Mouse (Mus musculus): ENCODE results near the gene Slit3. TPM values are rescaled to one million over a fixed set of nuclear protein-coding genes. Genes with fewer than 3 reads are reported as not detected.

Slit3 gene
- polyA plus RNA-seq, 1 experiment from 2014 or later, result 24.1 TPM

GRCm38 (mm10) chr11:35350968-35351367 is 229.9 kb downstream of the Slit3 start:
- ATAC-seq (ENCODE audit: low read depth) (no peak), DNase-seq (ENCODE audit: low spot score) (no peak)
- WGBS, result 21% methylated on average over 4 of the region's 4 CpGs
- Histone ChIP-seq H3K9ac (ENCODE audit: low read depth, low read length) (no peak overlapping the region), H3K9me3 (ENCODE audit: control insufficient read depth, low read length) (no peaks in the 10 kb centered on the region), H3K36me3 (ENCODE audit: control insufficient read depth, insufficient read depth, low read length) (no peaks in the 10 kb centered on the region), H3K4me3 (ENCODE audit: low read depth, low read length) (no peak overlapping the region), H3K4me2 (ENCODE audit: low read depth, low read length) (no peak overlapping the region), H3K27ac (replicated peaks; ENCODE audit: low read depth, low read length) (no peak overlapping the region), H3K4me1 (ENCODE audit: control insufficient read depth, insufficient read depth, low read length) (peaks cover 29% of the 10 kb centered on the region), H3K27me3 (replicated peaks; ENCODE audit: control insufficient read depth, insufficient read depth, low read length) (no peaks in the 10 kb centered on the region)

DNA sequence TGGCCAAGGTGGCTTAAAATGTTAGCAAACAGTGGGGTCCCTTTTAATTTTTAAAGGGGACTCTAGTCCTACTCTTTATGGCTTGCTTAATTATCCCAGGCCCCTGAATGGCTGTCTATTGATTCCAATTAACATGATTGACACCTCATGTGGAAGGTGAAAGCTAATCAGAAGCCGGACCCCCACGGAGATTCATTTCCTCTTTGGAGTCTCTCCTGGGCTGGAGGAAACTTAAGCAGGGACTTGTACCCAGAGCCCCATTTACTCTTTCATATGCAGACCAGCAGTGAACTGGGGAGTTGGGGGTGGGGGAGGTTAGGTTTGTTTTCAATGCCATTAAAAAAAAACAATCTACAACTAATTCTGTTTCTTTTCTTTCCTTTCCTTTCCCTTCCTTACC is 230.4 kb downstream of the Slit3 start:
- no peak for DNase-seq (ENCODE audit: low spot score)
- WGBS, result 22% methylated on average over 2 of the region's 2 CpGs
- Histone ChIP-seq H3K4me2 (ENCODE audit: low read depth, low read length) (no peak overlapping the region), H3K36me3 (ENCODE audit: control insufficient read depth, insufficient read depth, low read length) (no peaks in the 10 kb centered on the region), H3K4me1 (ENCODE audit: control insufficient read depth, insufficient read depth, low read length) (peaks cover 30% of the 10 kb centered on the region), H3K4me3 (ENCODE audit: low read depth, low read length) (no peak overlapping the region), H3K9ac (ENCODE audit: low read depth, low read length) (no peak overlapping the region), H3K9me3 (ENCODE audit: control insufficient read depth, low read length) (no peaks in the 10 kb centered on the region), H3K27me3 (replicated peaks; ENCODE audit: control insufficient read depth, insufficient read depth, low read length) (no peaks in the 10 kb centered on the region), H3K27ac (replicated peaks; ENCODE audit: low read depth, low read length) (no peak overlapping the region)
- no peak for ATAC-seq (ENCODE audit: low read depth)

- no peak overlapping the region for H3K4me2 ChIP-seq (ENCODE audit: low read depth, low read length)
- H3K4me1 ChIP-seq (ENCODE audit: control insufficient read depth, insufficient read depth, low read length), result peaks cover 15% of the 10 kb centered on the region; the same call in 1 of the 2 replicates
- WGBS, result 38% methylated on average over 4 of the region's 4 CpGs
- DNase-seq (ENCODE audit: low spot score) (peak; percentile 8), ATAC-seq (ENCODE audit: low read depth) (0 out of 2 replicates have a peak, but pooled peaks have one; percentile 33)
- H3K27ac ChIP-seq (replicated peaks; ENCODE audit: low read depth, low read length), result 0 out of 2 replicates have a peak overlapping the region, but pooled peaks have one; percentile 1
- no peaks in the 10 kb centered on the region for H3K9me3 ChIP-seq (ENCODE audit: control insufficient read depth, low read length)
- H3K4me3 ChIP-seq (ENCODE audit: low read depth, low read length), result no peak overlapping the region
- H3K36me3 ChIP-seq (ENCODE audit: control insufficient read depth, insufficient read depth, low read length), result no peaks in the 10 kb centered on the region
- H3K9ac ChIP-seq (ENCODE audit: low read depth, low read length), result no peak overlapping the region
- no peaks in the 10 kb centered on the region for H3K27me3 ChIP-seq (replicated peaks; ENCODE audit: control insufficient read depth, insufficient read depth, low read length)
Measured at GRCm38 (mm10) chr11:35355811-35356210, 234.8 kb downstream of the Slit3 start.

GRCm38 (mm10) chr11:35361071-35361470 is 240.0 kb downstream of the Slit3 start:
- no peaks in the 10 kb centered on the region for H3K9me3 ChIP-seq (ENCODE audit: control insufficient read depth, low read length)
- H3K36me3 ChIP-seq (ENCODE audit: control insufficient read depth, insufficient read depth, low read length), result no peaks in the 10 kb centered on the region
- no peak overlapping the region for H3K4me2 ChIP-seq (ENCODE audit: low read depth, low read length)
- no peak overlapping the region for H3K27ac ChIP-seq (replicated peaks; ENCODE audit: low read depth, low read length)
- 83% methylated on average over 6 of the region's 6 CpGs for WGBS
- H3K4me3 ChIP-seq (ENCODE audit: low read depth, low read length), result no peak overlapping the region
- H3K4me1 ChIP-seq (ENCODE audit: control insufficient read depth, insufficient read depth, low read length), result peaks cover 21% of the 10 kb centered on the region
- no peaks in the 10 kb centered on the region for H3K27me3 ChIP-seq (replicated peaks; ENCODE audit: control insufficient read depth, insufficient read depth, low read length)
- H3K9ac ChIP-seq (ENCODE audit: low read depth, low read length), result no peak overlapping the region
- ATAC-seq (ENCODE audit: low read depth), result no peak
- no peak for DNase-seq (ENCODE audit: low spot score)

- H3K4me2 ChIP-seq (ENCODE audit: low read depth, low read length), result no peak overlapping the region
- no peaks in the 10 kb centered on the region for H3K27me3 ChIP-seq (replicated peaks; ENCODE audit: control insufficient read depth, insufficient read depth, low read length)
- ATAC-seq (ENCODE audit: low read depth) (no peak), DNase-seq (ENCODE audit: low spot score) (no peak)
- no peak overlapping the region for H3K4me3 ChIP-seq (ENCODE audit: low read depth, low read length)
- H3K4me1 ChIP-seq (ENCODE audit: control insufficient read depth, insufficient read depth, low read length), result peaks cover 13% of the 10 kb centered on the region
- no peak overlapping the region for H3K9ac ChIP-seq (ENCODE audit: low read depth, low read length)
- H3K36me3 ChIP-seq (ENCODE audit: control insufficient read depth, insufficient read depth, low read length), result no peaks in the 10 kb centered on the region
- WGBS, result 49% methylated on average over 4 of the region's 4 CpGs
- H3K27ac ChIP-seq (replicated peaks; ENCODE audit: low read depth, low read length), result no peak overlapping the region
- H3K9me3 ChIP-seq (ENCODE audit: control insufficient read depth, low read length), result 0 out of 2 replicates have a peak, but pooled peaks cover 5% of the 10 kb centered on the region
Measured at GRCm38 (mm10) chr11:35362975-35363374, 242.0 kb downstream of the Slit3 start.

GRCm38 (mm10) chr11:35364469-35364868 is 243.4 kb downstream of the Slit3 start:
- 0 out of 2 replicates have a peak, but pooled peaks cover 5% of the 10 kb centered on the region for H3K9me3 ChIP-seq (ENCODE audit: control insufficient read depth, low read length)
- H3K9ac ChIP-seq (ENCODE audit: low read depth, low read length), result no peak overlapping the region
- no peak overlapping the region for H3K4me2 ChIP-seq (ENCODE audit: low read depth, low read length)
- H3K4me3 ChIP-seq (ENCODE audit: low read depth, low read length), result no peak overlapping the region
- no peak overlapping the region for H3K27ac ChIP-seq (replicated peaks; ENCODE audit: low read depth, low read length)
- H3K36me3 ChIP-seq (ENCODE audit: control insufficient read depth, insufficient read depth, low read length), result no peaks in the 10 kb centered on the region
- DNase-seq (ENCODE audit: low spot score), result no peak
- peak; percentile 28; the same call in 1 of the 2 replicates for ATAC-seq (ENCODE audit: low read depth)
- H3K27me3 ChIP-seq (replicated peaks; ENCODE audit: control insufficient read depth, insufficient read depth, low read length), result no peaks in the 10 kb centered on the region
- peaks cover 20% of the 10 kb centered on the region for H3K4me1 ChIP-seq (ENCODE audit: control insufficient read depth, insufficient read depth, low read length)
- WGBS, result 44% methylated on average over 10 of the region's 10 CpGs

DNA sequence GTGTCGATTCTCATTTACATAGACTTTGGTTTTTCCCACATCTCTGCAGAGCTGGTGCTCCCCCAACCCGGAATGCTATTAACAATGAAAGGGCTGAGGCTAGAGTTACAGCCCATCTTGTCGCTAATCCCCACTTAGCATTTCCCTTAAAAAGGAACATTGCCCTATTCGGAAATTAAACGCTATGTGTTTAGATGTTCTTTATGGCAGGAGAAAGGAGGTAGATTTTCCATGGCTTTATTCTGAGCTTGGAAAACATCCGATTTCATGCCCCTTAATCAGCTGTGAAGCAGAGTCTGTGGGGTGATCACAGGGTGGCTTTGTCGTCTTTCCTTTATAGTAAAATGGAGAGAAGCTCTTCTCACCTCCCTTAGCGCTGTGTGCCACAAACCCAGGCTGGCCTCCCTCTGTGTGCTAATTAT is 244.5 kb downstream of the Slit3 start:
- no peak overlapping the region for H3K4me3 ChIP-seq (ENCODE audit: low read depth, low read length)
- ATAC-seq (ENCODE audit: low read depth) (peak; percentile 48; the same call in 1 of the 2 replicates), DNase-seq (ENCODE audit: low spot score) (peak; percentile 51)
- H3K27me3 ChIP-seq (replicated peaks; ENCODE audit: control insufficient read depth, insufficient read depth, low read length), result no peaks in the 10 kb centered on the region
- no peak overlapping the region for H3K9ac ChIP-seq (ENCODE audit: low read depth, low read length)
- peaks cover 20% of the 10 kb centered on the region for H3K4me1 ChIP-seq (ENCODE audit: control insufficient read depth, insufficient read depth, low read length)
- H3K4me2 ChIP-seq (ENCODE audit: low read depth, low read length), result no peak overlapping the region
- WGBS, result 19% methylated on average over 8 of the region's 8 CpGs
- H3K9me3 ChIP-seq (ENCODE audit: control insufficient read depth, low read length), result 0 out of 2 replicates have a peak, but pooled peaks cover 5% of the 10 kb centered on the region
- no peak overlapping the region for H3K27ac ChIP-seq (replicated peaks; ENCODE audit: low read depth, low read length)
- H3K36me3 ChIP-seq (ENCODE audit: control insufficient read depth, insufficient read depth, low read length), result no peaks in the 10 kb centered on the region

DNA sequence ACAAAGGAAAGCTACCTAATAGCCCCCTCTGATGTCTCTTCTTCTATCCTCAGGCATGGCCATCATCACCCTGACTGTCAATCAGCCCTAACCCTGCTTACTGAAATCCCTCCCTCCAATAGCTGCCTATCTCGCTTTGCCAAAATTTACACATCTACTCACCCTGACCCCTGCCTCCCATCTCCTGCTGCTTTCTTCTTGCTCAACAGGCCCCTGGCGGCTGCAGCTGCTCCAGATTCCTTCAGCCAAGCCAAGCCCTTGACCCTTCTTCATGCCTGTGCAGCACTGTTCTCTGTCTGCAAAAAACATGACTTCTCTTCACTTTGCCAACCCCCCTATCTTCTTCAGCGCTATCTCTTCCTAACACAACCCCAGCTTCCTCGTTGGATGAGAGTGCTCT is 245.6 kb downstream of the Slit3 start:
- Histone ChIP-seq H3K4me3 (ENCODE audit: low read depth, low read length) (no peak overlapping the region), H3K27ac (replicated peaks; ENCODE audit: low read depth, low read length) (no peak overlapping the region), H3K4me1 (ENCODE audit: control insufficient read depth, insufficient read depth, low read length) (peaks cover 20% of the 10 kb centered on the region), H3K27me3 (replicated peaks; ENCODE audit: control insufficient read depth, insufficient read depth, low read length) (no peaks in the 10 kb centered on the region), H3K36me3 (ENCODE audit: control insufficient read depth, insufficient read depth, low read length) (no peaks in the 10 kb centered on the region), H3K4me2 (ENCODE audit: low read depth, low read length) (no peak overlapping the region), H3K9me3 (ENCODE audit: control insufficient read depth, low read length) (0 out of 2 replicates have a peak, but pooled peaks cover 5% of the 10 kb centered on the region), H3K9ac (ENCODE audit: low read depth, low read length) (no peak overlapping the region)
- 79% methylated on average over 4 of the region's 4 CpGs for WGBS
- ATAC-seq (ENCODE audit: low read depth), result no peak
- no peak for DNase-seq (ENCODE audit: low spot score)

- H3K9ac ChIP-seq (ENCODE audit: low read depth, low read length), result no peak overlapping the region
- H3K9me3 ChIP-seq (ENCODE audit: control insufficient read depth, low read length), result peaks cover 9% of the 10 kb centered on the region
- H3K27me3 ChIP-seq (replicated peaks; ENCODE audit: control insufficient read depth, insufficient read depth, low read length), result no peaks in the 10 kb centered on the region
- no peak overlapping the region for H3K4me3 ChIP-seq (ENCODE audit: low read depth, low read length)
- 0 out of 2 replicates have a peak, but pooled peaks cover 1% of the 10 kb centered on the region for H3K36me3 ChIP-seq (ENCODE audit: control insufficient read depth, insufficient read depth, low read length)
- H3K4me1 ChIP-seq (ENCODE audit: control insufficient read depth, insufficient read depth, low read length), result peaks cover 20% of the 10 kb centered on the region
- no peak for DNase-seq (ENCODE audit: low spot score)
- no peak overlapping the region for H3K4me2 ChIP-seq (ENCODE audit: low read depth, low read length)
- no peak for ATAC-seq (ENCODE audit: low read depth)
- no peak overlapping the region for H3K27ac ChIP-seq (replicated peaks; ENCODE audit: low read depth, low read length)
- 88% methylated on average over 4 of the region's 4 CpGs for WGBS
Measured at GRCm38 (mm10) chr11:35367248-35367647, 246.2 kb downstream of the Slit3 start.
